ENCODE assay signal across 17 mouse cellular contexts in the genomic region with DNA sequence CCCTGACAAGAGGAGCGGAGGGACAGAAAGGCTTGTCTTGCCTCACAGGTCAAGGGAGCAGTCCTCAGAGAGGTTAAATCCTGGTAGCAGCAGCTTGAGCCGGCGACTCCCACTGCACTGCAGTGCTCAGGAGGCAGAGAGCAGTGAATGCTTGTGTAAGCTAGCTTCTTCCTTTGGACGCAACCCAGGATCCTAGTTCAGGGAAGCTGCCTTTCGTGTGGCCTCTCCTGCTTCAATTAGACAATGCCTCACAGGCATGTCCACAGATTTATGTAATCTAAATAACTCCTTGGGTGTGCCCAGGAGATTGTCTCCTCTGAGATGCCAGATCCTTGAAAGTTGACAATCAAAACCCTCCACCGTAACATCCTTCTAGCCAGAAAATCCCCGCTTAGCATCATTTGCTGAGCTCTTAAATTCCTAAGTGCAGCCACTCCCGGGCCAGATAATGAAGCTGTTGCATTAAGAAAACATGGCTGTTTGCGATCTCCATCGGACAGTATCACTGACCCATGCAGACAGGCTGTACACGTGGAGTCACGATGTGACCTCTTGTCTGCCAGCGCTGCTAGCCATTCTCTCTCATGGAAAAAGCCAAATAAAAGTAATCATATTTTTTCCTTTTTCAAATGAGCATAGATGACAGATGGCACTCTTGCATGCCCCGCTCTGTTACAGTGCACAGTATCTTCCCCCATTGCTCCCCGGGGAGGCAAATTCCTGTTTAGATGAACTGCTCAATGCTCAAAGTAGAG. TPM values are rescaled to one million over a fixed set of nuclear protein-coding genes. Genes with fewer than 3 reads are reported as not detected.
DNase-seq lines count a peak whose midpoint lies in the region; ATAC-seq and TF ChIP-seq lines count a peak whose summit lies in the region.
"Had no signal": no experiment of that assay in that cellular context is flagged by ENCODE, and none has a peak within 500 bp of the region (broad histone marks: within the 10 kb centered on the region; RNA-seq: fewer than 3 reads in every experiment).

No protein-coding gene starts in this region.

- H3K27ac ChIP-seq in heart, embryonic 10.5 days: no peak overlapping the region
- H3K27ac ChIP-seq in kidney, postnatal 0 days: peak overlapping the region; percentile 48; the same call in 1 of the 2 replicates
- no peak overlapping the region for H3K27ac ChIP-seq in forebrain, embryonic 15.5 days (replicated peaks)
- no peak overlapping the region for H3K27ac ChIP-seq in forebrain, embryonic 14.5 days (ENCODE audit: low read depth, low read length)
- H3K27ac ChIP-seq: heart, embryonic 15.5 days; limb, embryonic 15.5 days; lung, embryonic 15.5 days; midbrain, embryonic 12.5 days; neural tube, embryonic 13.5 days had no signal

- no peaks in the 10 kb centered on the region for H3K9me3 ChIP-seq in heart, embryonic 10.5 days
- H3K9me3 ChIP-seq in kidney, postnatal 0 days (replicated peaks; ENCODE audit: low read length): no peaks in the 10 kb centered on the region
- H3K9me3 ChIP-seq in forebrain, embryonic 15.5 days: no peaks in the 10 kb centered on the region
- no peaks in the 10 kb centered on the region for H3K9me3 ChIP-seq in forebrain, embryonic 14.5 days (replicated peaks; ENCODE audit: control insufficient read depth, low read length)
- H3K9me3 ChIP-seq: heart, embryonic 15.5 days; limb, embryonic 15.5 days; lung, embryonic 15.5 days; midbrain, embryonic 12.5 days; neural tube, embryonic 13.5 days had no signal

- WGBS in heart, embryonic 10.5 days: 77% methylated on average over 15 of the region's 15 CpGs
- WGBS in kidney, postnatal 0 days: 41% methylated on average over 15 of the region's 15 CpGs
- 84% methylated on average over 15 of the region's 15 CpGs for WGBS in forebrain, embryonic 15.5 days
- WGBS in forebrain, embryonic 14.5 days: 87% methylated on average over 15 of the region's 15 CpGs

- H3K4me3 ChIP-seq in heart, embryonic 10.5 days: no peak overlapping the region
- no peak overlapping the region for H3K4me3 ChIP-seq in kidney, postnatal 0 days (replicated peaks; ENCODE audit: low read depth, low read length)
- H3K4me3 ChIP-seq in forebrain, embryonic 15.5 days: no peak overlapping the region
- no peak overlapping the region for H3K4me3 ChIP-seq in forebrain, embryonic 14.5 days (ENCODE audit: low read depth, low read length)
- H3K4me3 ChIP-seq: heart, embryonic 15.5 days; limb, embryonic 15.5 days; lung, embryonic 15.5 days; midbrain, embryonic 12.5 days; neural tube, embryonic 13.5 days had no signal

- no peak; the same call in 1 of the 2 replicates for ATAC-seq in kidney, postnatal 0 days (replicated peaks; ENCODE audit: low FRiP score, low read depth)
- no peak for ATAC-seq in forebrain, embryonic 15.5 days (replicated peaks)
- no peak for ATAC-seq in forebrain, embryonic 14.5 days
- ATAC-seq: hindbrain, embryonic 16.5 days had no signal

- DNase-seq in heart, postnatal 10 days: peak; percentile 12
- DNase-seq in heart, embryonic 10.5 days (ENCODE audit: low spot score): no peak
- peak; percentile 47 for DNase-seq in ZHBTc4 (ENCODE audit: low read depth, low spot score)
- DNase-seq in kidney, postnatal 0 days (ENCODE audit: low spot score): peak; percentile 23
- DNase-seq in lung, adult 18-20 months: peak; percentile 20 to 55
- no peak for DNase-seq in cerebellum, adult 11-12 months
- DNase-seq in forebrain, embryonic 14.5 days (ENCODE audit: low spot score): no peak
- DNase-seq: B cell, adult 2 months; right cerebral cortex, adult 18-20 months; thymus, adult 18-20 months had no signal

- no peaks in the 10 kb centered on the region for H3K27me3 ChIP-seq in heart, embryonic 10.5 days (ENCODE audit: insufficient read depth, poor library complexity, severe bottlenecking)
- H3K27me3 ChIP-seq in kidney, postnatal 0 days (ENCODE audit: insufficient read depth, low read length): no peaks in the 10 kb centered on the region
- no peaks in the 10 kb centered on the region for H3K27me3 ChIP-seq in forebrain, embryonic 15.5 days
- H3K27me3 ChIP-seq in forebrain, embryonic 14.5 days (replicated peaks; ENCODE audit: control insufficient read depth, insufficient read depth, low read length): no peaks in the 10 kb centered on the region
- H3K27me3 ChIP-seq: heart, embryonic 15.5 days; limb, embryonic 15.5 days; lung, embryonic 15.5 days; midbrain, embryonic 12.5 days; neural tube, embryonic 13.5 days had no signal

- 0 out of 2 replicates have a peak, but pooled peaks cover 3% of the 10 kb centered on the region for H3K4me1 ChIP-seq in heart, embryonic 10.5 days
- H3K4me1 ChIP-seq in kidney, postnatal 0 days (replicated peaks; ENCODE audit: insufficient read depth, low read length): no peaks in the 10 kb centered on the region
- no peaks in the 10 kb centered on the region for H3K4me1 ChIP-seq in forebrain, embryonic 15.5 days
- no peaks in the 10 kb centered on the region for H3K4me1 ChIP-seq in forebrain, embryonic 14.5 days (ENCODE audit: control insufficient read depth, insufficient read depth, low read length)
- H3K4me1 ChIP-seq: heart, embryonic 15.5 days; limb, embryonic 15.5 days; lung, embryonic 15.5 days; midbrain, embryonic 12.5 days; neural tube, embryonic 13.5 days had no signal

- peaks cover 12% of the 10 kb centered on the region; the same call in 1 of the 2 replicates for H3K36me3 ChIP-seq in heart, embryonic 10.5 days
- no peaks in the 10 kb centered on the region for H3K36me3 ChIP-seq in kidney, postnatal 0 days (ENCODE audit: insufficient read depth, low read length)
- H3K36me3 ChIP-seq in forebrain, embryonic 15.5 days: no peaks in the 10 kb centered on the region
- no peaks in the 10 kb centered on the region for H3K36me3 ChIP-seq in forebrain, embryonic 14.5 days (ENCODE audit: control insufficient read depth, insufficient read depth, low read length)
- H3K36me3 ChIP-seq: heart, embryonic 15.5 days; limb, embryonic 15.5 days; lung, embryonic 15.5 days; midbrain, embryonic 12.5 days; neural tube, embryonic 13.5 days had no signal

- TF ChIP-seq CTCF in kidney, postnatal 0 days (IDR thresholded peaks at IDR 0.05; ENCODE audit: low read depth): no peak

- no peak overlapping the region for H3K9ac ChIP-seq in kidney, postnatal 0 days (ENCODE audit: low read depth, low read length)
- no peak overlapping the region for H3K9ac ChIP-seq in forebrain, embryonic 15.5 days (replicated peaks)
- H3K9ac ChIP-seq in forebrain, embryonic 14.5 days (ENCODE audit: low read length): no peak overlapping the region
- H3K9ac ChIP-seq: heart, embryonic 15.5 days; limb, embryonic 15.5 days; lung, embryonic 15.5 days; midbrain, embryonic 12.5 days; neural tube, embryonic 13.5 days had no signal

- intact Hi-C loops in heart, postnatal 10 days (cut with DNase I): no loop called here

- no peak overlapping the region for H3K4me2 ChIP-seq in kidney, postnatal 0 days (ENCODE audit: low read length)
- no peak overlapping the region for H3K4me2 ChIP-seq in forebrain, embryonic 15.5 days (replicated peaks)
- H3K4me2 ChIP-seq in forebrain, embryonic 14.5 days (ENCODE audit: low read length): no peak overlapping the region
- H3K4me2 ChIP-seq: heart, embryonic 15.5 days; limb, embryonic 15.5 days; lung, embryonic 15.5 days; midbrain, embryonic 12.5 days; neural tube, embryonic 13.5 days had no signal

RNA-seq across cellular contexts. Expression of a gene that starts 44.1 kb away (rescaled TPM):
- total RNA-seq in heart, postnatal 10 days (2021): 10 to 100 TPM; 29.2 to 32.9 TPM
- 12.0 and 14.8 TPM in 2 replicates for polyA plus RNA-seq in heart, embryonic 10.5 days (2016; fragmentation: Nextera tagmentation; extraction: Ambion mirVana)
- 4.8 and 5.2 TPM in 2 replicates for polyA plus RNA-seq in kidney, postnatal 0 days (2015; fragmentation: Nextera tagmentation; extraction: Ambion mirVana)
- polyA plus RNA-seq in forebrain, embryonic 15.5 days (2015; fragmentation: Nextera tagmentation; extraction: Ambion mirVana): 0.88 and 1.3 TPM in 2 replicates
- 0.86 and 1.0 TPM in 2 replicates for polyA plus RNA-seq in forebrain, embryonic 14.5 days (2014; fragmentation: Nextera tagmentation; extraction: Ambion mirVana)

Comparison
In these comparisons a context has a peak if more than half of its experiments do, and no peak if none do; other contexts are left out.
1. DNase-seq: peak in heart, postnatal 10 days (2 of 2), ZHBTc4 (single experiment), kidney, postnatal 0 days (single experiment) and lung, adult 18-20 months (2 of 2); none in heart, embryonic 10.5 days (single experiment), cerebellum, adult 11-12 months (single experiment) and forebrain, embryonic 14.5 days (single experiment).